Mouse (Mus musculus): ENCODE measurements around the gene Palld.

- TF ChIP-seq GATA1 (IDR thresholded peaks at IDR 0.05; ENCODE audit: low read length) (no peak), TAL1 (IDR thresholded peaks at IDR 0.05; ENCODE audit: low read length) (no peak)
Observed at GRCm38 (mm10) chr8:61556219-61556618, 346.3 kb downstream of the Palld start.
